Mouse (Mus musculus) bone marrow, adult 2 months (tissue): ENCODE results near the gene Trem3.

ENCODE experiments used
- CTCF ChIP-seq: fragments of 200-500 bp; IDR thresholded peaks from 2 replicates; pipeline ENCODE4 v1.5.1; 2011; ENCODE audit warnings: low read length, control low read depth; ENCODE audit not compliant: control insufficient read depth, insufficient read depth
- POLR2A ChIP-seq: fragments of 200-500 bp; IDR thresholded peaks from 2 replicates; pipeline ENCODE4 v1.6.1; 2011; ENCODE audit warnings: low read depth, mild to moderate bottlenecking, control low read depth, low read length, borderline replicate concordance; ENCODE audit not compliant: control insufficient read depth

DNA sequence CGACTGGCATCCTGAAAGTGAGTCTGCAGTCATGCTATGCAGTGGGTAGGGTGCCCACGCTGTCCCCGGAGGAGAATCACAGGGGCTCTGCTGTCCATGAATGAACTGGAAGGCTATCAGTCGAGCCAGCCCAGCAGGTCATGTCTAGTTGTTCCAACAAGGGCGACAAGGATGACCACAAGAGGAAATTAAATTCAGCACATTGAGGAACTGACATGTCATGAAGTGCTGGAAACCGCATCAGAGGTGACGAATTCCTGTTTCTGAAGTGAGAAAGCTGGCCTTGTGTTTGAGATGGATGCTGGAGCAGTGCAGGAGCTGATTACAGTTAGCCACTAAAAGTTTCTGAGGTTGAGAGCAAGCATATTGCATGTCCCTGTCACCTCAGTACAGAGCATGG, 16.9 kb upstream of the Trem3 start:
- TF ChIP-seq CTCF = no peak
- no peak for TF ChIP-seq POLR2A
